Mouse (Mus musculus) MEL (cell line): ENCODE measurements around the gene Ncoa3. TPM values are rescaled to one million over a fixed set of nuclear protein-coding genes. Genes with fewer than 3 reads are reported as not detected.

Experiments
- DNase-seq: peaks from one replicate; pipeline ENCODE4 v3.0.0; 2011; ENCODE audit warnings: low read depth, low spot score
- H3K27ac ChIP-seq: 2 replicates; pipeline ENCODE4 v1.5.1; 2012; ENCODE audit warnings: low read depth, mild to moderate bottlenecking, control low read depth, low read length, moderate library complexity; ENCODE audit not compliant: control insufficient read depth
- H3K27me3 ChIP-seq, 2 experiments: fragments of 150-350 bp in 1 of 2; sonication (generic) in 1 of 2; 2 replicates each; pipeline ENCODE4 v1.6.1; 2012; ENCODE audit warnings: low read length in 2 of 2, mild to moderate bottlenecking in 2 of 2, improper control_type of control experiment in 1 of 2, moderate library complexity in 1 of 2; ENCODE audit not compliant: insufficient read depth in 2 of 2, control insufficient read depth in 1 of 2
- H3K36me3 ChIP-seq, 2 experiments: 2 replicates each; pipeline ENCODE4 v1.6.1; 2012 to 2014; ENCODE audit warnings: low read length in 2 of 2, improper control_type of control experiment in 1 of 2, inconsistent platforms in 1 of 2, mild to moderate bottlenecking in 1 of 2; ENCODE audit not compliant: insufficient read depth in 2 of 2, control insufficient read depth in 1 of 2
- H3K4me1 ChIP-seq, 2 experiments: fragments of 150-350 bp in 1 of 2; sonication (generic) in 1 of 2; 2 replicates each; pipeline ENCODE4 v1.6.1; 2012; ENCODE audit warnings: low read length in 2 of 2, improper control_type of control experiment in 1 of 2, mild to moderate bottlenecking in 1 of 2; ENCODE audit not compliant: insufficient read depth in 2 of 2, control insufficient read depth in 1 of 2
- H3K4me3 ChIP-seq, 2 experiments: fragments of 150-350 bp in 1 of 2; sonication (generic) in 1 of 2; 2 replicates each; pipeline ENCODE4 v1.5.1; 2012; ENCODE audit warnings: low read depth in 2 of 2, low read length in 2 of 2, mild to moderate bottlenecking in 2 of 2, moderate library complexity in 2 of 2, control low read depth in 1 of 2, improper control_type of control experiment in 1 of 2; ENCODE audit not compliant: control insufficient read depth in 1 of 2, insufficient read depth in 1 of 2
- H3K79me2 ChIP-seq: 2 replicates; pipeline ENCODE4 v1.6.1; 2012; ENCODE audit warnings: mild to moderate bottlenecking, low read length, moderate library complexity; ENCODE audit not compliant: control insufficient read depth, poor library complexity, insufficient read depth
- H3K9ac ChIP-seq: 2 replicates; pipeline ENCODE4 v1.6.1; 2012; ENCODE audit warnings: low read depth, mild to moderate bottlenecking, control low read depth, low read length, moderate library complexity; ENCODE audit not compliant: control insufficient read depth, poor library complexity, severe bottlenecking
- H3K9me3 ChIP-seq: fragments of 150-350 bp; sonication (generic); replicated peaks from 2 replicates; pipeline ENCODE4 v1.6.1; 2012; ENCODE audit warnings: mild to moderate bottlenecking, low read length, improper control_type of control experiment, moderate library complexity; ENCODE audit not compliant: insufficient read depth
- BHLHE40 ChIP-seq: IDR thresholded peaks from 2 replicates; pipeline ENCODE4 v1.6.1; 2012; ENCODE audit warnings: low read depth, mild to moderate bottlenecking, inconsistent platforms, low read length, improper control_type of control experiment, borderline replicate concordance
- CHD2 ChIP-seq: IDR thresholded peaks from 2 replicates; pipeline ENCODE4 v1.6.1; 2011; ENCODE audit warnings: low read length, improper control_type of control experiment
- GATA1 ChIP-seq: IDR thresholded peaks from 2 replicates; pipeline ENCODE4 v1.6.1; 2011; ENCODE audit warnings: low read depth, low read length, improper control_type of control experiment
- KAT2A ChIP-seq: conservative IDR thresholded peaks from 2 replicates; pipeline ENCODE4 v1.6.1; 2012; ENCODE audit warnings: low read depth, low read length, improper control_type of control experiment, inconsistent platforms
- MAFK ChIP-seq: IDR thresholded peaks from 2 replicates; pipeline ENCODE4 v1.6.1; 2011; ENCODE audit warnings: low read depth, mild to moderate bottlenecking, low read length, improper control_type of control experiment, borderline replicate concordance
- MAX ChIP-seq: IDR thresholded peaks from 2 replicates; pipeline ENCODE4 v1.6.1; 2011; ENCODE audit warnings: low read length, improper control_type of control experiment
- MXI1 ChIP-seq: IDR thresholded peaks from 2 replicates; pipeline ENCODE4 v1.6.1; 2011; ENCODE audit warnings: mild to moderate bottlenecking, low read depth, low read length, improper control_type of control experiment
- MYB ChIP-seq: IDR thresholded peaks from 2 replicates; pipeline ENCODE4 v1.6.1; 2011; ENCODE audit warnings: mild to moderate bottlenecking, low read depth, low read length, improper control_type of control experiment
- MYC ChIP-seq: IDR thresholded peaks from 2 replicates; pipeline ENCODE4 v1.6.1; 2011; ENCODE audit warnings: low read depth, mild to moderate bottlenecking, low read length, improper control_type of control experiment, moderate library complexity
- NELFE ChIP-seq: IDR thresholded peaks from 2 replicates; pipeline ENCODE4 v1.6.1; 2011; ENCODE audit warnings: low read depth, low read length, improper control_type of control experiment
- NRF1 ChIP-seq: IDR thresholded peaks from 2 replicates; pipeline ENCODE4 v1.6.1; 2014; ENCODE audit warnings: low read depth, mild to moderate bottlenecking, inconsistent platforms, low read length, improper control_type of control experiment, moderate library complexity; ENCODE audit not compliant: poor library complexity, insufficient read depth, severe bottlenecking
- POLR2A ChIP-seq, 2 experiments: IDR thresholded peaks; 2 replicates each; pipeline ENCODE4 v1.6.1; 2011 to 2012; ENCODE audit warnings: low read length in 2 of 2, mild to moderate bottlenecking in 2 of 2, control low read depth in 1 of 2, improper control_type of control experiment in 1 of 2, low read depth in 1 of 2, moderate library complexity in 1 of 2; ENCODE audit not compliant: control insufficient read depth in 1 of 2, insufficient read depth in 1 of 2, poor library complexity in 1 of 2
- SIN3A ChIP-seq: IDR thresholded peaks from 2 replicates; pipeline ENCODE4 v1.6.1; 2012; ENCODE audit warnings: low read length, improper control_type of control experiment, inconsistent platforms
- SMC3 ChIP-seq: IDR thresholded peaks from 2 replicates; pipeline ENCODE4 v1.6.1; 2011; ENCODE audit warnings: low read depth, low read length, improper control_type of control experiment
- TAL1 ChIP-seq: IDR thresholded peaks from 2 replicates; pipeline ENCODE4 v1.6.1; 2012; ENCODE audit warnings: mild to moderate bottlenecking, inconsistent platforms, low read length, moderate library complexity, mixed read lengths
- ZC3H11A ChIP-seq: IDR thresholded peaks from 2 replicates; pipeline ENCODE4 v1.6.1; 2012; ENCODE audit warnings: low read depth, mild to moderate bottlenecking, inconsistent platforms, low read length, improper control_type of control experiment
- ZKSCAN1 ChIP-seq: IDR thresholded peaks from 2 replicates; pipeline ENCODE4 v1.6.1; 2012; ENCODE audit warnings: low read depth, mild to moderate bottlenecking, inconsistent platforms, low read length, improper control_type of control experiment, moderate library complexity
- ZMIZ1 ChIP-seq: IDR thresholded peaks from 2 replicates; pipeline ENCODE4 v1.6.1; 2012; ENCODE audit warnings: low read depth, mild to moderate bottlenecking, inconsistent platforms, low read length, improper control_type of control experiment, moderate library complexity
- ZNF384 ChIP-seq: IDR thresholded peaks from 2 replicates; pipeline ENCODE4 v1.6.1; 2012; ENCODE audit warnings: low read depth, mild to moderate bottlenecking, inconsistent platforms, low read length, improper control_type of control experiment
- polyA plus RNA-seq, 2 experiments: library from polyadenylated mRNA; stranded (reverse) in 1 of 2; unstranded in 1 of 2; fragments of >175 nt in 1 of 2; fragments of >200 nt in 1 of 2; gene quantifications; 2 replicates each; pipeline versions ENCODE4 v1.2.1 to v1.2.4; 2012; ENCODE audit warnings: low replicate concordance in 2 of 2, low read depth in 1 of 2; ENCODE audit not compliant: insufficient read length in 2 of 2, insufficient read depth in 1 of 2, missing spikeins in 1 of 2
- total RNA-seq: library from RNA; depleted of rRNA; stranded (reverse); fragments of 300-350 nt; gene quantifications from 2 replicates; pipeline ENCODE4 v1.2.3, GENCODE M21; 2012

Gene Ncoa3
- total and polyA plus RNA-seq, 3 experiments = 5.7 to 19.8 (median 10.3) TPM

- Histone ChIP-seq H3K9ac (no peak overlapping the region), H3K9me3 (no peaks in the 10 kb centered on the region), H3K27me3 (no peaks in the 10 kb centered on the region), H3K79me2 (no peaks in the 10 kb centered on the region), H3K36me3 (no peaks in the 10 kb centered on the region), H3K4me1 (no peaks in the 10 kb centered on the region), H3K4me3 (no peak overlapping the region), H3K27ac (no peak overlapping the region)
- no peak for DNase-seq
- TF ChIP-seq MXI1 (no peak), KAT2A (no peak), TAL1 (no peak), BHLHE40 (no peak)
Measured at GRCm38 (mm10) chr2:166111238-166111637, 118.8 kb downstream of the Ncoa3 start.

GRCm38 (mm10) chr2:166111831-166112250 is 119.4 kb downstream of the Ncoa3 start:
- no peaks in the 10 kb centered on the region for H3K9me3 ChIP-seq
- H3K4me1 ChIP-seq = no peaks in the 10 kb centered on the region

GRCm38 (mm10) chr2:166112986-166113385 is 120.5 kb downstream of the Ncoa3 start:
- DNase-seq = no peak
- Histone ChIP-seq H3K4me1 (no peaks in the 10 kb centered on the region), H3K27me3 (no peaks in the 10 kb centered on the region), H3K9me3 (no peaks in the 10 kb centered on the region), H3K36me3 (no peaks in the 10 kb centered on the region), H3K4me3 (no peak overlapping the region), H3K9ac (no peak overlapping the region), H3K27ac (no peak overlapping the region), H3K79me2 (no peaks in the 10 kb centered on the region)
- no peak for TF ChIP-seq TAL1
- no peak for TF ChIP-seq NRF1
- TF ChIP-seq SIN3A = no peak
- no peak for TF ChIP-seq MYC
- no peak for TF ChIP-seq SMC3
- no peak for TF ChIP-seq ZNF384
- no peak for TF ChIP-seq BHLHE40
- no peak for TF ChIP-seq ZKSCAN1
- TF ChIP-seq NELFE = no peak
- no peak for TF ChIP-seq CHD2
- TF ChIP-seq ZC3H11A = no peak
- TF ChIP-seq ZMIZ1 = no peak
- no peak for TF ChIP-seq MYB
- TF ChIP-seq POLR2A (IDR thresholded peaks at IDR 0.05; ENCODE audit: control insufficient read depth in 1 of 2, insufficient read depth in 1 of 2, low read depth in 1 of 2, low read length in 2 of 2, poor library complexity in 1 of 2) = no peak
- no peak for TF ChIP-seq GATA1
- TF ChIP-seq KAT2A = no peak
- no peak for TF ChIP-seq MAX

More at GRCm38 (mm10) chr2:166111831-166112250, 119.4 kb downstream of the Ncoa3 start:
- no peaks in the 10 kb centered on the region for H3K79me2 ChIP-seq
- TF ChIP-seq MAFK = no peak
- no peak for TF ChIP-seq MAX
- TF ChIP-seq ZMIZ1 = no peak
- TF ChIP-seq SMC3 = no peak
- no peak for TF ChIP-seq TAL1
- no peaks in the 10 kb centered on the region for H3K27me3 ChIP-seq
- H3K4me3 ChIP-seq = no peak overlapping the region
- no peak for DNase-seq
- H3K36me3 ChIP-seq = no peaks in the 10 kb centered on the region
- H3K27ac ChIP-seq = no peak overlapping the region
- H3K9ac ChIP-seq = no peak overlapping the region
